Mouse (Mus musculus) hindbrain, embryonic 13.5 days (tissue): Measurements from ENCODE around the gene Zfp664. TPM values are rescaled to one million over a fixed set of nuclear protein-coding genes. Genes with fewer than 3 reads are reported as not detected.
A peak's percentile ranks its signal among the peaks of the same experiment; 100 is the strongest.

Experiments
- ATAC-seq: fragments of 200-750 bp; cut with Nextera tagmentation; 2 replicates; pipeline ENCODE4 v1.8.0; 2017; ENCODE audit warnings: moderate TSS enrichment; ENCODE audit not compliant: low FRiP score
- H3K27ac ChIP-seq: fragments of 300-500 bp; sonication (generic); 2 replicates; pipeline ENCODE4 v1.5.1; 2015; ENCODE audit warnings: inconsistent platforms, mild to moderate bottlenecking, moderate library complexity
- H3K27me3 ChIP-seq: fragments of 300-500 bp; sonication (generic); 2 replicates; pipeline ENCODE4 v1.6.1; 2015; ENCODE audit warnings: mild to moderate bottlenecking, inconsistent platforms
- H3K36me3 ChIP-seq: fragments of 300-500 bp; sonication (generic); 2 replicates; pipeline ENCODE4 v1.6.1; 2015; ENCODE audit warnings: mild to moderate bottlenecking, inconsistent platforms
- H3K4me1 ChIP-seq: fragments of 300-500 bp; sonication (generic); replicated peaks from 2 replicates; pipeline ENCODE4 v1.6.1; 2015; ENCODE audit warnings: inconsistent platforms
- H3K4me2 ChIP-seq: fragments of 300-500 bp; sonication (generic); 2 replicates; pipeline ENCODE4 v1.6.1; 2015; ENCODE audit warnings: inconsistent platforms, mild to moderate bottlenecking, moderate library complexity
- H3K4me3 ChIP-seq: fragments of 300-500 bp; sonication (generic); 2 replicates; pipeline ENCODE4 v1.5.1; 2015; ENCODE audit warnings: mild to moderate bottlenecking, inconsistent platforms
- H3K9ac ChIP-seq: fragments of 300-500 bp; sonication (generic); 2 replicates; pipeline ENCODE4 v1.6.1; 2015; ENCODE audit warnings: mild to moderate bottlenecking, inconsistent platforms
- H3K9me3 ChIP-seq: fragments of 300-500 bp; sonication (generic); 2 replicates; pipeline ENCODE4 v1.6.1; 2016; ENCODE audit warnings: inconsistent platforms
- WGBS: fragments of 180-500 bp; shearing (Covaris S2); methylation state at CpG from one replicate; pipeline ENCODE4 v1.1.7; 2015; 5-methylcytosine and 5-hydroxymethylcytosine counted together
- polyA plus RNA-seq: library from polyadenylated mRNA; unstranded; fragments of >200 nt; fragmentation: Nextera tagmentation; extraction: Ambion mirVana; gene quantifications from 2 replicates; pipeline ENCODE4 v1.2.1, GENCODE M21; 2015

Zfp664 gene
- polyA plus RNA-seq, 1 experiment from 2014 or later, result 134 TPM

GRCm38 (mm10) chr5:124906890-124907289, 44.4 kb downstream of the Zfp664 start:
- no peak overlapping the region for H3K9ac ChIP-seq
- no peak for ATAC-seq
- 73% methylated on average over 13 of the region's 13 CpGs for WGBS
- no peak overlapping the region for H3K4me2 ChIP-seq
- no peaks in the 10 kb centered on the region for H3K9me3 ChIP-seq
- H3K27me3 ChIP-seq, result no peaks in the 10 kb centered on the region
- no peaks in the 10 kb centered on the region for H3K36me3 ChIP-seq
- H3K4me3 ChIP-seq, result no peak overlapping the region
- no peak overlapping the region for H3K27ac ChIP-seq
- H3K4me1 ChIP-seq, result peaks cover 8% of the 10 kb centered on the region

GRCm38 (mm10) chr5:124908860-124909259, 46.4 kb downstream of the Zfp664 start:
- ATAC-seq, result peak; percentile 85; the same call in 1 of the 2 replicates
- no peaks in the 10 kb centered on the region for H3K27me3 ChIP-seq
- H3K27ac ChIP-seq, result no peak overlapping the region
- peaks cover 21% of the 10 kb centered on the region for H3K4me1 ChIP-seq
- H3K9ac ChIP-seq, result no peak overlapping the region
- no peaks in the 10 kb centered on the region for H3K9me3 ChIP-seq
- H3K36me3 ChIP-seq, result no peaks in the 10 kb centered on the region
- H3K4me3 ChIP-seq, result no peak overlapping the region
- H3K4me2 ChIP-seq, result no peak overlapping the region
- 26% methylated on average over 5 of the region's 5 CpGs for WGBS

GRCm38 (mm10) chr5:124912276-124912675, 49.8 kb downstream of the Zfp664 start:
- Histone ChIP-seq H3K4me1 (peaks cover 19% of the 10 kb centered on the region), H3K4me3 (no peak overlapping the region), H3K9ac (no peak overlapping the region), H3K4me2 (no peak overlapping the region), H3K27me3 (no peaks in the 10 kb centered on the region), H3K36me3 (no peaks in the 10 kb centered on the region), H3K27ac (no peak overlapping the region), H3K9me3 (no peaks in the 10 kb centered on the region)
- no peak for ATAC-seq
- 68% methylated on average over 6 of the region's 7 CpGs for WGBS

- Histone ChIP-seq H3K36me3 (no peaks in the 10 kb centered on the region), H3K4me3 (no peak overlapping the region), H3K9ac (no peak overlapping the region), H3K4me1 (peaks cover 19% of the 10 kb centered on the region), H3K27ac (peak overlapping the region; percentile 64), H3K27me3 (no peaks in the 10 kb centered on the region), H3K9me3 (no peaks in the 10 kb centered on the region), H3K4me2 (no peak overlapping the region)
- no peak for ATAC-seq
- 28% methylated on average over 20 of the region's 20 CpGs for WGBS
Measured at GRCm38 (mm10) chr5:124912946-124913933, 50.7 kb downstream of the Zfp664 start.

- whole genome bisulfite sequencing, result 81% methylated on average over 3 of the region's 3 CpGs
- no peak for ATAC-seq
Measured at GRCm38 (mm10) chr5:124919798-124920197, 57.3 kb downstream of the Zfp664 start.

GRCm38 (mm10) chr5:124921410-124921809, 58.9 kb downstream of the Zfp664 start:
- Histone ChIP-seq H3K27me3 (no peaks in the 10 kb centered on the region), H3K4me3 (no peak overlapping the region), H3K9me3 (no peaks in the 10 kb centered on the region), H3K9ac (no peak overlapping the region), H3K36me3 (no peaks in the 10 kb centered on the region), H3K4me2 (no peak overlapping the region), H3K4me1 (peaks cover 19% of the 10 kb centered on the region), H3K27ac (no peak overlapping the region)
- ATAC-seq, result no peak

More at GRCm38 (mm10) chr5:124919798-124920197, 57.3 kb downstream of the Zfp664 start:
- H3K4me2 ChIP-seq, result no peak overlapping the region
- H3K27me3 ChIP-seq, result no peaks in the 10 kb centered on the region
- no peaks in the 10 kb centered on the region for H3K9me3 ChIP-seq
- no peaks in the 10 kb centered on the region for H3K36me3 ChIP-seq
- H3K4me1 ChIP-seq, result peaks cover 14% of the 10 kb centered on the region
- H3K9ac ChIP-seq, result no peak overlapping the region
- H3K4me3 ChIP-seq, result no peak overlapping the region
- H3K27ac ChIP-seq, result no peak overlapping the region

GRCm38 (mm10) chr5:124922356-124923352, 60.2 kb downstream of the Zfp664 start:
- H3K27me3 ChIP-seq, result no peaks in the 10 kb centered on the region
- no peaks in the 10 kb centered on the region for H3K9me3 ChIP-seq
- H3K36me3 ChIP-seq, result no peaks in the 10 kb centered on the region
- peak overlapping the region; percentile 83 for H3K27ac ChIP-seq
- ATAC-seq, result peak; percentile 65; the same call in 1 of the 2 replicates
- H3K9ac ChIP-seq, result no peak overlapping the region
- 23% methylated on average over 18 of the region's 18 CpGs for WGBS
- peaks cover 19% of the 10 kb centered on the region for H3K4me1 ChIP-seq
- no peak overlapping the region for H3K4me3 ChIP-seq
- H3K4me2 ChIP-seq, result no peak overlapping the region

- ATAC-seq, result no peak
- Histone ChIP-seq H3K27me3 (no peaks in the 10 kb centered on the region), H3K9me3 (no peaks in the 10 kb centered on the region), H3K27ac (no peak overlapping the region), H3K9ac (no peak overlapping the region), H3K4me3 (no peak overlapping the region), H3K4me1 (peaks cover 25% of the 10 kb centered on the region), H3K36me3 (no peaks in the 10 kb centered on the region), H3K4me2 (no peak overlapping the region)
- WGBS, result 76% methylated on average over 9 of the region's 9 CpGs
Measured at GRCm38 (mm10) chr5:124929425-124930054, 67.0 kb downstream of the Zfp664 start.

GRCm38 (mm10) chr5:124930055-124930439, 67.6 kb downstream of the Zfp664 start:
- H3K9ac ChIP-seq, result no peak overlapping the region
- H3K4me2 ChIP-seq, result no peak overlapping the region
- WGBS, result 39% methylated on average over 5 of the region's 5 CpGs
- H3K9me3 ChIP-seq, result no peaks in the 10 kb centered on the region
- ATAC-seq, result 0 out of 2 replicates have a peak, but pooled peaks have one; percentile 40
- H3K4me3 ChIP-seq, result no peak overlapping the region
- no peak overlapping the region for H3K27ac ChIP-seq
- H3K36me3 ChIP-seq, result no peaks in the 10 kb centered on the region
- no peaks in the 10 kb centered on the region for H3K27me3 ChIP-seq
- H3K4me1 ChIP-seq, result peaks cover 28% of the 10 kb centered on the region

GRCm38 (mm10) chr5:124930603-124931002, 68.1 kb downstream of the Zfp664 start:
- 29% methylated on average over 8 of the region's 9 CpGs for WGBS
- no peaks in the 10 kb centered on the region for H3K9me3 ChIP-seq
- H3K9ac ChIP-seq, result peak overlapping the region; percentile 25; the same call in 1 of the 2 replicates
- H3K27ac ChIP-seq, result peak overlapping the region; percentile 58
- H3K4me1 ChIP-seq, result peaks cover 25% of the 10 kb centered on the region
- H3K4me3 ChIP-seq, result no peak overlapping the region
- no peaks in the 10 kb centered on the region for H3K27me3 ChIP-seq
- 0 out of 2 replicates have a peak, but pooled peaks have one; percentile 59 for ATAC-seq
- no peaks in the 10 kb centered on the region for H3K36me3 ChIP-seq
- H3K4me2 ChIP-seq, result no peak overlapping the region

- H3K4me3 ChIP-seq, result no peak overlapping the region
- H3K27ac ChIP-seq, result peak overlapping the region; percentile 58
- no peak overlapping the region for H3K4me2 ChIP-seq
- peak overlapping the region; percentile 25; the same call in 1 of the 2 replicates for H3K9ac ChIP-seq
- 17% methylated on average over 8 of the region's 8 CpGs for WGBS
- H3K4me1 ChIP-seq, result peaks cover 23% of the 10 kb centered on the region
- ATAC-seq, result 0 out of 2 replicates have a peak, but pooled peaks have one; percentile 46
- H3K9me3 ChIP-seq, result no peaks in the 10 kb centered on the region
- no peaks in the 10 kb centered on the region for H3K36me3 ChIP-seq
- H3K27me3 ChIP-seq, result no peaks in the 10 kb centered on the region
Measured at GRCm38 (mm10) chr5:124931076-124931475, 68.6 kb downstream of the Zfp664 start.
